In genomic region chrX:94998845-94999244, GRCm38 (mm10) we compare ENCODE assay signal across 25 mouse cellular contexts.
"Had no signal": no experiment of that assay in that cellular context is flagged by ENCODE, and none has a peak within 500 bp of the region (broad histone marks: within the 10 kb centered on the region; RNA-seq: fewer than 3 reads in every experiment).

No protein-coding gene starts in this region.

- H3K9me3 ChIP-seq: heart, embryonic 10.5 days; hindbrain, embryonic 13.5 days; hindbrain, embryonic 15.5 days; kidney, embryonic 15.5 days; limb, embryonic 13.5 days; limb, embryonic 15.5 days had no signal

- H3K4me2 ChIP-seq: heart, embryonic 12.5 days; hindbrain, embryonic 13.5 days; hindbrain, embryonic 15.5 days; kidney, embryonic 15.5 days; limb, embryonic 13.5 days; limb, embryonic 15.5 days; liver, embryonic 11.5 days had no signal

- H3K27ac ChIP-seq: gastrocnemius, adult 2 months; heart, embryonic 10.5 days; hindbrain, embryonic 13.5 days; hindbrain, embryonic 15.5 days; hindbrain, postnatal 0 days; kidney, embryonic 15.5 days; kidney, postnatal 0 days; limb, embryonic 13.5 days; limb, embryonic 15.5 days had no signal

- DNase-seq: gastrocnemius, adult 2 months; gastrocnemius, postnatal 10 days; gastrocnemius, postnatal 25 days; heart, adult 18-20 months; heart, postnatal 10 days; heart, postnatal 36 days; kidney, adult 11 months; kidney, adult 2 months; kidney, adult 9 months; kidney, postnatal 14 days; kidney, postnatal 36 days; layer of hippocampus, adult 9-11 months; layer of hippocampus, postnatal 36 days; left cerebral cortex, postnatal 4 days had no signal

- H3K4me1 ChIP-seq: heart, embryonic 10.5 days; heart, embryonic 12.5 days; hindbrain, embryonic 13.5 days; hindbrain, embryonic 15.5 days; kidney, embryonic 15.5 days; limb, embryonic 13.5 days; limb, embryonic 15.5 days had no signal

- H3K27me3 ChIP-seq: limb, embryonic 13.5 days; limb, embryonic 15.5 days had no signal

- ATAC-seq: hindbrain, postnatal 0 days; intestine, embryonic 16.5 days had no signal

- H3K4me3 ChIP-seq: gastrocnemius, adult 2 months; heart, embryonic 10.5 days; heart, embryonic 12.5 days; hindbrain, embryonic 13.5 days; hindbrain, embryonic 15.5 days; kidney, embryonic 15.5 days; limb, embryonic 13.5 days; limb, embryonic 15.5 days had no signal

- H3K36me3 ChIP-seq: heart, embryonic 10.5 days; heart, embryonic 12.5 days; hindbrain, embryonic 13.5 days; hindbrain, embryonic 15.5 days; kidney, embryonic 15.5 days; limb, embryonic 13.5 days; limb, embryonic 15.5 days had no signal

- H3K9ac ChIP-seq: heart, embryonic 12.5 days; hindbrain, embryonic 13.5 days; hindbrain, embryonic 15.5 days; kidney, embryonic 15.5 days; limb, embryonic 13.5 days; limb, embryonic 15.5 days had no signal
